Mouse (Mus musculus) hindbrain, embryonic 12.5 days (tissue): ENCODE results near the gene Bud23. TPM values are rescaled to one million over a fixed set of nuclear protein-coding genes. Genes with fewer than 3 reads are reported as not detected.

Experiments
- ATAC-seq: fragments of 200-750 bp; cut with Nextera tagmentation; 2 replicates; pipeline ENCODE4 v1.8.0; 2017; ENCODE audit warnings: moderate TSS enrichment; ENCODE audit not compliant: low FRiP score
- H3K27ac ChIP-seq: fragments of 300-500 bp; sonication (generic); 2 replicates; pipeline ENCODE4 v1.5.1; 2016; ENCODE audit warnings: mild to moderate bottlenecking
- H3K27me3 ChIP-seq: fragments of 300-500 bp; sonication (generic); 2 replicates; pipeline ENCODE4 v1.6.1; 2016; ENCODE audit warnings: mild to moderate bottlenecking
- H3K36me3 ChIP-seq: fragments of 300-500 bp; sonication (generic); 2 replicates; pipeline ENCODE4 v1.6.1; 2016; ENCODE audit warnings: mild to moderate bottlenecking
- H3K4me1 ChIP-seq: fragments of 300-500 bp; sonication (generic); 2 replicates; pipeline ENCODE4 v1.6.1; 2016
- H3K4me2 ChIP-seq: fragments of 300-500 bp; sonication (generic); replicated peaks from 2 replicates; pipeline ENCODE4 v1.6.1; 2016; ENCODE audit warnings: mild to moderate bottlenecking
- H3K4me3 ChIP-seq: fragments of 300-500 bp; sonication (generic); 2 replicates; pipeline ENCODE4 v1.5.1; 2016; ENCODE audit warnings: mild to moderate bottlenecking
- H3K9ac ChIP-seq: fragments of 300-500 bp; sonication (generic); 2 replicates; pipeline ENCODE4 v1.6.1; 2016; ENCODE audit warnings: mild to moderate bottlenecking, moderate library complexity
- H3K9me3 ChIP-seq: fragments of 300-500 bp; sonication (generic); replicated peaks from 2 replicates; pipeline ENCODE4 v1.6.1; 2016; ENCODE audit warnings: mild to moderate bottlenecking
- WGBS: fragments of 180-500 bp; shearing (Covaris S2); methylation state at CpG from one replicate; pipeline ENCODE4 v1.1.7; 2016; 5-methylcytosine and 5-hydroxymethylcytosine counted together
- polyA plus RNA-seq: library from polyadenylated mRNA; unstranded; fragments of >200 nt; fragmentation: Nextera tagmentation; extraction: Ambion mirVana; gene quantifications from 2 replicates; pipeline ENCODE4 v1.2.1, GENCODE M21; 2016

The Bud23 gene
- polyA plus RNA-seq, 1 experiment from 2014 or later: 119 TPM

GRCm38 (mm10) chr5:135010841-135011743 is 53.7 kb downstream of the Bud23 start:
- Histone ChIP-seq H3K4me2 (peak overlapping the region; percentile 61), H3K27me3 (no peaks in the 10 kb centered on the region), H3K27ac (no peak overlapping the region; the same call in 1 of the 2 replicates), H3K36me3 (no peaks in the 10 kb centered on the region; the same call in 1 of the 2 replicates), H3K9ac (peak overlapping the region; percentile 23; the same call in 1 of the 2 replicates), H3K4me1 (peaks cover 38% of the 10 kb centered on the region), H3K9me3 (no peaks in the 10 kb centered on the region), H3K4me3 (0 out of 2 replicates have a peak overlapping the region, but pooled peaks have one; percentile 58)
- WGBS: 86% methylated on average over 25 of the region's 25 CpGs
- no peak for ATAC-seq

GRCm38 (mm10) chr5:135010320-135010709 is 54.4 kb downstream of the Bud23 start:
- no peaks in the 10 kb centered on the region for H3K9me3 ChIP-seq
- 60% methylated on average over 7 of the region's 7 CpGs for WGBS
- peak overlapping the region; percentile 61 for H3K4me2 ChIP-seq
- H3K4me1 ChIP-seq: peaks cover 35% of the 10 kb centered on the region
- H3K36me3 ChIP-seq: no peaks in the 10 kb centered on the region; the same call in 1 of the 2 replicates
- no peaks in the 10 kb centered on the region for H3K27me3 ChIP-seq
- peak overlapping the region; percentile 92 for H3K27ac ChIP-seq
- no peak for ATAC-seq
- H3K9ac ChIP-seq: peak overlapping the region; percentile 66; the same call in 1 of the 2 replicates
- peak overlapping the region; percentile 58 for H3K4me3 ChIP-seq

DNA sequence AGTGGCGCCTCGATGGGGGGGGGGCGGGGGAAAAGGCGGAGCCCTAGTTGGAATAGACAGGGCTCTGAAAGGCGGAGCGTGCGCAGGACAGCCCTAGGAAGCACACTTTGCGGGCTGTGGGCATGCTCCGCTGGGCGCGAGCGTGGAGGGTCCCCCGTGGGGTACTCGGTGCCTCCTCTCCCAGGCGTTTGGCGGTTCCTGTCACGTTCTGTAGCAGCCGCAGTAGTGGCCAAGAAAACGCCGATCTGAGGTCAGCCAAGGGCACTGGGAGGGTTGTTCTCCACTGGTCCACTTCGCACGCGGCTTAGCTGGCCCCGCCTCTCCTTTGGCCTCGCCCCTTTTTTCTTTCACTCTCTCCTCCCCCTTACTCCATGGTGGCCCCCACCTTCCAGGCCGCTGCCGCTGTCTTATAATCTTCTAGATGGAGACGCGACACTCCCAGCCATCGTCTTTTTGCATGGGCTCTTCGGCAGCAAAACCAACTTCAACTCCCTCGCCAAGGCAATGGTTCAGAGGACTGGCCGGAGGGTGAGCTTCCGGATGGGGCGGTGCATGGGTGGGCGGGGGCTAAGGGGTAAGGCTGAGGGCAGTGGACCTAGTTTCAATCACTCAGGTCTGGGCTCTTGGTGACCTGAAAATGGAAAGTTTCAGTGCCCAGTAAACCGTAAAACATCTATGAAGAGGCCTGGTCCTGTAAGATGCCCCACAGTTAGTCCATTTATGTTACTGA is 55.0 kb downstream of the Bud23 start:
- Histone ChIP-seq H3K36me3 (no peaks in the 10 kb centered on the region; the same call in 1 of the 2 replicates), H3K4me2 (peak overlapping the region; percentile 61), H3K9me3 (no peaks in the 10 kb centered on the region), H3K27ac (peak overlapping the region; percentile 92), H3K4me1 (peaks cover 35% of the 10 kb centered on the region), H3K9ac (peak overlapping the region; percentile 66), H3K27me3 (no peaks in the 10 kb centered on the region), H3K4me3 (peak overlapping the region; percentile 58)
- peak; percentile 82 for ATAC-seq
- WGBS: under 1% methylated on average over 36 of the region's 37 CpGs

DNA sequence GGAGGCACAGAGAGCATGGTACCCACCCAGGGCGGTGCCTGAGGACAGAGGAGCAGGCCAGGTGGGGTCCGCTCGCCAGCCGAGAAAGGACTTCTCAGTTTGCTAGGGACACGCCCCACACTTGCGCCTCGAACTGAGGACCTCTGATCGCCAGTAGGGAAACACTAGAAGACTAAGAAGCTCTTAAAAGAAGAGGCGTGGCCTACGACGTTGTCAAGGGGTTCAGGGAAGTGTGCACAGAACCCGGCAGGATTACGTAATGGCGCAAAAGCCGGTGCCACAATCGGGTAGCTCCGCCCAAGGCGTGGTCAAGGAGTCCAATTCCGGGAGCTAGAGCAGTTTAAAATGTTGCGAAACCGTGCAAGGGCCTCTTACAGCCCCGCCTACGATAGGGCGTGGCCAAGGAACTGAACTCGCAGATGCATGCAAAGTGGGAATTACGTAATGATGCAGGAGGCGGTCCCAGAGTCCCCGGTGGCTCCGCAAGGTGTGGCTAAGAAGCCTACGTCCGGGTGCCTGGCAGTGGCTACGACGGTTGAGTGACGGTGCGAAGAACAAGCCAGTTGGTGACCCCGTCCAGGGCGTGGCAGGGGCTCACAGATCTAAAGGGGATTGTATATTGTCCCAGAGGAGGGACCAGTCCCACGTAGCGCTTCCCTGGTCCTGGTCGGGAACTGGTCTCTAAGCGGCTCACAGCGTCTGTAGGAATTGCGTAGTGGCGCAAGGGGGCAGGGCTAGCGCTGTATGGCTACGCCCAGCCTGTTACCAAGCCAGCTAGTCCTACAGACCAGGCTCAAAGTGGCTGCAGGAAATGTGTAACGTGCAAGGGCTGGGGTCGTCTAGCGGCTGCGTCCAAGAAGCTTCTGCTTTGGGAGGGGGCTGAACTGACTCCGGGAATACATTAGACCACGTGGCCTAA is 55.8 kb downstream of the Bud23 start, which contains the start of gene Abhd11:
TSS of gene Abhd11 (plus strand) at position 482 of the 919 bp plus-strand sequence.
- H3K27ac ChIP-seq: peak within 1 kb of the TSS; percentile 92
- H3K4me3 ChIP-seq: peak within 1 kb of the TSS; percentile 58
- H3K9ac ChIP-seq: peak within 1 kb of the TSS; percentile 66
- H3K36me3 ChIP-seq: no peaks in the 10 kb centered on the region; the same call in 1 of the 2 replicates
- peak within 1 kb of the TSS; percentile 61 for H3K4me2 ChIP-seq
- peak; percentile 90 for ATAC-seq
- no peaks in the 10 kb centered on the region for H3K9me3 ChIP-seq
- WGBS: under 1% methylated on average over 52 of the region's 52 CpGs
- H3K4me1 ChIP-seq: peaks cover 35% of the 10 kb centered on the region
- H3K27me3 ChIP-seq: no peaks in the 10 kb centered on the region

DNA sequence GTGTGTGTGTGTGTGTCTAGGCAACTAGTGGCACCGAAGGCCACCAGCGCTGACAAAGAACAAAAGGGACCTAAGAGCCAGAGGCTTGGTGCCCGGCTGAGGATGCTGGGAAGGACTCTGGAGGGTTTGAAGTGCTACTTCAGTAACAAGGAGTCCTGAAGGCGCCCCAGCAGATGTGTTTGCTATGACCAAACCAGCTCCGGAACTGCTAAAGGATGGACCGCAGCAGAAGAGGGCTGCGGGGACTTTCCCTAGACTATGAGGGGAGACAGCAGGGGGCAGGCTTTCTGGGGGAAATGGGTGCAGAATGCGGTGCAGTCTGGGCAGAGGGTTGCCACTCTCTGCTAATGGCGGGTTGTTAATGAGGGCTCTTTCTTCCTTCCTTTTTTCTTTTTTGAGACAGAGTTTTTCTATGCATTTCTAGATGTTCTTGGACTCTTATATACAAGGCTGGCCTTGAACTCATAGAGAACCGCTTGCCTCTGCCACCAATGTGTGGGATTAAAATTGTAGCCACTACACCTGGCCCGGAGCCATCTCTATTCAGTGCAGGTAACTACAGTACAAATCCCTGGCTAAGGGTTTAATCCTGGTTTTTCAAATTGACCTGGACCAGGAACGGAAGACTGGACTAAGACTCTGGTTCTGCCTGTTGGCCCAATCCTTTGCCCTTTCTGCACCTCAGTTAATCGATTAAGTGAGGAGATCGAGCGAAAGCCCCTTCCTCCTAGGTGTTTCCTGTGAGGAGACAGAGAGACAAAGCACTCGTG is 56.8 kb downstream of the Bud23 start:
- Histone ChIP-seq H3K4me3 (peak overlapping the region; percentile 58), H3K9ac (peak overlapping the region; percentile 60), H3K4me2 (peak overlapping the region; percentile 61), H3K27me3 (no peaks in the 10 kb centered on the region), H3K27ac (peak overlapping the region; percentile 92), H3K9me3 (no peaks in the 10 kb centered on the region), H3K4me1 (peaks cover 33% of the 10 kb centered on the region), H3K36me3 (no peaks in the 10 kb centered on the region; the same call in 1 of the 2 replicates)
- 32% methylated on average over 16 of the region's 16 CpGs for WGBS
- no peak for ATAC-seq

Other genes with a start within 250 kb of the Bud23 start
- gene Tmem270, start 158.2 kb downstream of the Bud23 start, polyA plus RNA-seq: not detected in 2 replicates
- gene Cldn13, start 149.4 kb downstream of the Bud23 start, polyA plus RNA-seq: 2.4 and 2.6 TPM in 2 replicates
- 10.4 and 10.5 TPM in 2 replicates for gene Mettl27, start 132.6 kb downstream of the Bud23 start, polyA plus RNA-seq
- gene Cldn4, start 118.0 kb downstream of the Bud23 start, polyA plus RNA-seq: 4.2 and 6.1 TPM in 2 replicates
- 8.2 and 18.3 TPM in 2 replicates for gene Cldn3, start 78.7 kb downstream of the Bud23 start, polyA plus RNA-seq
- gene Abhd11, start 55.8 kb downstream of the Bud23 start, polyA plus RNA-seq: 47.4 and 51.0 TPM in 2 replicates
- 34.3 and 38.7 TPM in 2 replicates for gene Stx1a, start 41.5 kb downstream of the Bud23 start, polyA plus RNA-seq
- gene Dnajc30, start 757 bp downstream of the Bud23 start, polyA plus RNA-seq: 28.9 and 34.4 TPM in 2 replicates
- gene Vps37d, start 13.3 kb upstream of the Bud23 start, polyA plus RNA-seq: 31.6 and 34.2 TPM in 2 replicates
- 1.5 and 2.0 TPM in 2 replicates for gene Mlxipl, start 24.9 kb upstream of the Bud23 start, polyA plus RNA-seq
- gene Tbl2, start 84.7 kb upstream of the Bud23 start, polyA plus RNA-seq: 26.9 and 27.2 TPM in 2 replicates
- 45.1 and 45.9 TPM in 2 replicates for gene Bcl7b, start 103.3 kb upstream of the Bud23 start, polyA plus RNA-seq
- gene Baz1b, start 122.3 kb upstream of the Bud23 start, polyA plus RNA-seq: 63.6 and 63.7 TPM in 2 replicates
- 16.0 and 16.2 TPM in 2 replicates for gene Fzd9, start 186.3 kb upstream of the Bud23 start, polyA plus RNA-seq